Mouse (Mus musculus) megakaryocyte, embryonic 14.5 days (primary cell): ENCODE measurements around the gene Itgb5.

ENCODE experiments used
- FLI1 ChIP-seq: IDR thresholded peaks from 2 replicates; pipeline ENCODE4 v1.6.1; 2012; ENCODE audit warnings: low read length, inconsistent platforms, mixed read lengths
- GATA1 ChIP-seq: IDR thresholded peaks from 3 replicates; pipeline ENCODE4 v1.6.1; 2012; ENCODE audit warnings: mixed read lengths, low read length, inconsistent platforms, borderline replicate concordance

DNA sequence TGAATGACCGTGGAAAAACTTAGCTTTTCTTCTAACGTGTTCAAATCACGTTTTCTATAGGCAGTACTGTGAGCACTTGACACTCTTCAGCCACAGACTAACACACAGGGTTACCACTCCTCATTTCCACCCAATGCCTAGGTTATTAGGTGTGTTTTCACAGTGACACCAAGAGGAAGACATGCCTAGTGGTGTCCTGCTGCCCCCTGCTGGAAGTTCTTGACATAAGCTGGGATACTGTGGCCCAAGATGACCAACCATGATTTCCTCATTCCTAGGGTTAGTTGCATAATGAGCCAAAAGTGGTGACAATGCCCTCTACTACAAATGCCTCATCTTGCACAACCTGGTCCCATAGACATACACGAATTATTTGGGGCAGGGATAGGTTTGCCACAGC lies 121.4 kb downstream of the Itgb5 start:
- TF ChIP-seq GATA1 (no peak), FLI1 (no peak)
